Mouse (Mus musculus): ENCODE data around the gene Hivep3.

DNA sequence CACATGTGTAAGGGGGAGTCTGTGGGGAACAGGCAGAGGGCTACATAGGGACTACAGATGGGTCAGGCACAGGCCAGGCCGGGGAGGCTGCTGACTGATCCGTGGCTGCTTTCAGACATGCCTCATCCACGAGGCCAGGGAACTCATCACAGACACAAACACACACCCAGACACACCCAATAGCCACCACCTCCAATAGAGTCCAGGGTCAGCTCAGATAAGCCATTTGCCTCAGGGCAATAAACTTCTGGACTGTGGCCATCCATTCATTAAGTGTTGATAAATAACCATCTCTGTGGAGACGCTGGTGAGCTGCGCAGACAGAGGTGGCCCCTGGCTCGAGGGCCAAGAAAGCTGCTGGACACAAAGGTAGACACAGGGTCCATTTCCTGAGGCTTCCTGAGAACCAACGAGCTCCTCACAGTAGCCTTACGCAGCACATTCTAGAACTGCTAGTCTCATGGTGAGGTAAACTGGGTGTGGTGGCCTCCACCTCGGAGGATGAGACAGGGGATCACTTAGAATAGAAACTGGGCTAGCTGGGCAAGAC lies 436.9 kb downstream of the Hivep3 start:
- no peak for TF ChIP-seq CTCF (IDR thresholded peaks at IDR 0.05; ENCODE audit: insufficient read depth, low read length)
- TF ChIP-seq POLR2A (IDR thresholded peaks at IDR 0.05; ENCODE audit: borderline replicate concordance, extremely low read depth, low read depth, low read length) = no peak

Data from lung, adult 2 months (tissue).